Mouse (Mus musculus): ENCODE measurements at regions not wholly inside any gene's neighbourhood (a gene's known extent, or its start where the extent isn't known, plus 50 kb on each side); places are given as distances from the start of the nearest gene placed in this dataset.

DNA sequence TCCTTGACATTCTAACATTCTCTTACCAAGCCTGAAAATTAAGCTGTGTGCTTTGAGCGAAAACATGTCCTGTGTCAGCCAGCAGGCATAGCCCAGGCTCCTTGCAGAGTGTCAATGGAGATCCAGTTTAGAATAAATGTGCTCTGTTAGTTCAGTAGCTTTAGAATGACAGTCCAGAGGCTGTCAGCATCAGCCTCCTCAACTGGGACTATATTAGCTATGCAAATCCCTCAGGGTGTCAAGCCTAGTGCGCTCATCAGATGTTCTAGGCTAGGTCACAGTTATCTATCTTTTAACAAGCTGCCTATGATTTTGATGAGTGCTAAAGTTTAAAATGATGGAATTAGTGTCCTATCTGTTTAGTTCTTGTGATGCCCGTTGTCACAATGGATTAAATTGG, 281.7 kb upstream of the Btbd3 start:
- 80% methylated on average over 3 of the region's 3 CpGs for whole genome bisulfite sequencing
- H3K9me3 ChIP-seq, result no peaks in the 10 kb centered on the region
- no peaks in the 10 kb centered on the region for H3K27me3 ChIP-seq
- no peak overlapping the region for H3K4me3 ChIP-seq (replicated peaks)
- H3K36me3 ChIP-seq, result no peaks in the 10 kb centered on the region
- no peak overlapping the region for H3K27ac ChIP-seq
- ATAC-seq (ENCODE audit: insufficient number of reproducible peaks, insufficient read depth, low FRiP score, low TSS enrichment, low read depth), result no peak
- H3K4me1 ChIP-seq (replicated peaks), result no peaks in the 10 kb centered on the region
- no peak overlapping the region for H3K9ac ChIP-seq (replicated peaks)
- no peak overlapping the region for H3K4me2 ChIP-seq

DNA sequence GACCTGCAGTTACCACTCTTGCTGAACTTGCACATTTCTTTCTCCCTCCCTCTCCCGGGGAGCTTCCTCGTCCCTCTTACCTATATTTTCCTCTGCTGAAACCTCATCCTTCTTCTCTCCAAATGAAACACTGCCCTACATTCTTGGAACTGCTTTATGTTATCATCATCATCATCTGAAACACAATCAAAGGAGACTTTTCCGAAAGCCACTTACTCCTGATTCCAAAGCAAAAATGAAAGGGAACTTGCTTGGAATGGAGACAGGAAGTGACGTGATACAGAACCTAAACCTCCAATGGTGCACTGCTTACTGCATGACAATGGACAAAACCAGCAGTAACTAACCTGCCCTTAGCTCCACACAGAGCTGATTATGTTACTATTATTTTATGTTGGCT, 287.2 kb upstream of the Btbd3 start:
- Histone ChIP-seq H3K27me3 (no peaks in the 10 kb centered on the region), H3K36me3 (no peaks in the 10 kb centered on the region), H3K4me2 (no peak overlapping the region), H3K4me1 (replicated peaks) (no peaks in the 10 kb centered on the region), H3K4me3 (replicated peaks) (no peak overlapping the region), H3K9me3 (no peaks in the 10 kb centered on the region), H3K9ac (replicated peaks) (no peak overlapping the region), H3K27ac (no peak overlapping the region)
- no peak for ATAC-seq (ENCODE audit: insufficient number of reproducible peaks, insufficient read depth, low FRiP score, low TSS enrichment, low read depth)
- WGBS, result 82% methylated on average over 4 of the region's 4 CpGs

DNA sequence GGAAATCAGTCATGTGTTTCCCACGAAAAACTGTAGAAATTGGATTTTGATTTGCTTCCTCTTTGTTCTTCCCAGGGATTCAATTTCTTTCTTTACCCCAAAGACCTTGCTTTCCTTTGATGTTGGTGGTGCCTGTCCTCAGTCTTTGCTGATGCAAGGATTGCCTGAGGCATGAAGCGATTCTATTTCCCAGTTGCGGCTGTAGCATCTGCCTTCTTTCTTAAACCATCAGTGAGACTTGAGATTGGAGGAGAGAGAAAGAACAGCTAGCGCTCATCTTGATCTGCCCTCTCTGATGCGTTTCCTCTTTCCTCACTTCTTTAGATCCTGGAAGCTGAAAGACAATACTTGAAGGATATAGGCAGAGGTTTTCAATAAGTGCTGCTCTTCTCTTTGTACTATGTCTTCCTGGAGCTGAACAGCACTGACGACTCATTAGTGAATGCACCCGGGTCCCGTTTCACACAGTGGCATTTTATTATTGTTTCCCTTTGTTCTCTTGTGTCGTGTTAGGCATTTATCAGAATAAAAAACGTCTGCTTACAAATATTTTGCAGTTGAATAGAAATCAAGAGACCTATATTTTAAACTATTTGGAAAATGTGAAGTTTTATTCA, 289.8 kb upstream of the Btbd3 start:
- Histone ChIP-seq H3K4me1 (replicated peaks) (no peaks in the 10 kb centered on the region), H3K36me3 (no peaks in the 10 kb centered on the region), H3K9ac (replicated peaks) (no peak overlapping the region), H3K4me2 (no peak overlapping the region), H3K4me3 (replicated peaks) (no peak overlapping the region), H3K27me3 (no peaks in the 10 kb centered on the region), H3K9me3 (no peaks in the 10 kb centered on the region), H3K27ac (no peak overlapping the region)
- WGBS, result 59% methylated on average over 10 of the region's 10 CpGs
- no peak for ATAC-seq (ENCODE audit: insufficient number of reproducible peaks, insufficient read depth, low FRiP score, low TSS enrichment, low read depth)

DNA sequence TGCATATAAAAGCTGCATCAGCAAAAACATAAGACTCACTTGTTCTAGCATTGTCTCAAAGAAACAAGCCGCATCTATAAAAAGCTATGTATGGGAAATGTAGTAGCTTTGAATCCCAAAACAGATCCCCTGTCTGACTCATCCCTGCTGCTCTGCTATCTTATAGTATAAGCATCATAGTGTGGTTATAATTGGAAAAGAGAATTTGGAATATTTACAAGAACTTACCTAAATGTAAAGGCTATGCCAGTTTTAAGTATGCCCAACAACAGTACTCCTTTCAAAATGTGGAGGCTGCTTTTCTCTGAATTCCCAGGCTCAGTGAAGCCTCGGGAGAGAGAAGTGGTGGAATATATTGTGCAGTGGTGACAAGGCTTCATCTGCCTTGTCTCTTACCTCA, 301.5 kb upstream of the Btbd3 start:
- Histone ChIP-seq H3K36me3 (no peaks in the 10 kb centered on the region), H3K4me2 (no peak overlapping the region), H3K27me3 (no peaks in the 10 kb centered on the region), H3K27ac (no peak overlapping the region), H3K9ac (replicated peaks) (no peak overlapping the region), H3K4me3 (replicated peaks) (no peak overlapping the region), H3K9me3 (no peaks in the 10 kb centered on the region), H3K4me1 (replicated peaks) (no peaks in the 10 kb centered on the region)
- 90% methylated on average over 2 of the region's 2 CpGs for WGBS
- ATAC-seq (ENCODE audit: insufficient number of reproducible peaks, insufficient read depth, low FRiP score, low TSS enrichment, low read depth), result no peak

DNA sequence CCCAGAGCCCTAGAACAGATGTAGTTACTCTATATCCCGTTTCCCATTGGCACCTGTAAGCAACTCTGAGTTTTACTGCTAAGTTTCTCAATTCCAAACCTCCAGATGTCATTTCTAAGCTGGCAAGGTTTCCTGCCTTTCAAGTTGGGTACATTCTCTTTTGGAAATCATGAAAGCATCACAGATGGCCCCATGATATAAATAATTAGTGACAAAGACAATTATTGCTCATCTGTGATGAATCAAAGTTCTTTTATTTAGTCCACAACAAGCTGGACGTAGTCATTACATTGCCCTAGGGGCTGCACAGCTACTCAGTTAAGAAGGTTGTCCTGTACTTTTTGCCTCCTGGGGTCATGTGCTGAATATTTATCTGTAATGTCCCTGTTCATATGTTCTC, 303.2 kb upstream of the Btbd3 start:
- Histone ChIP-seq H3K9ac (replicated peaks) (no peak overlapping the region), H3K36me3 (no peaks in the 10 kb centered on the region), H3K4me1 (replicated peaks) (no peaks in the 10 kb centered on the region), H3K4me2 (no peak overlapping the region), H3K4me3 (replicated peaks) (no peak overlapping the region), H3K27me3 (no peaks in the 10 kb centered on the region), H3K9me3 (no peaks in the 10 kb centered on the region), H3K27ac (no peak overlapping the region)
- no peak for ATAC-seq (ENCODE audit: insufficient number of reproducible peaks, insufficient read depth, low FRiP score, low TSS enrichment, low read depth)
- 65% methylated on average over 2 of the region's 2 CpGs for WGBS

DNA sequence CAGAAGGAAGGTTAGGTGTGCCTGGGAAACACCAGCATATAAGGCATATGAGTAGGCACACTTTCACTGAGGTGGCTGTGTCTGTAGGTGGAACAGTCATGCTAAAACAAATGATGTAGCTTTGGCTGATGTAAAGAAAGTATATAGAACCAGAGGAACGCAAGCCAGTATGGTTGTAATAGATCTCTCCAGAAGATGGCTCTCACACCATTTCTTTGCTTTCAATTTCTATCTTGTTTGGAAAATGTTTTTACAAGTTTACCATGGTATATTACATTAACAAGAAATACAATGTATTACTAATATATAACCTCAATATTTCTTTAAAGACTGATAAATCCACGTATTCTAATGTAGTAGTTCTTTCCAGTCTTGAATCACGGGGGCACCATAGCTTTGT, 304.4 kb upstream of the Btbd3 start:
- Histone ChIP-seq H3K27ac (no peak overlapping the region), H3K4me2 (no peak overlapping the region), H3K9me3 (no peaks in the 10 kb centered on the region), H3K4me1 (replicated peaks) (no peaks in the 10 kb centered on the region), H3K36me3 (no peaks in the 10 kb centered on the region), H3K9ac (replicated peaks) (no peak overlapping the region), H3K27me3 (no peaks in the 10 kb centered on the region), H3K4me3 (replicated peaks) (no peak overlapping the region)
- ATAC-seq (ENCODE audit: insufficient number of reproducible peaks, insufficient read depth, low FRiP score, low TSS enrichment, low read depth), result no peak
- 86% methylated on average over 3 of the region's 3 CpGs for WGBS

DNA sequence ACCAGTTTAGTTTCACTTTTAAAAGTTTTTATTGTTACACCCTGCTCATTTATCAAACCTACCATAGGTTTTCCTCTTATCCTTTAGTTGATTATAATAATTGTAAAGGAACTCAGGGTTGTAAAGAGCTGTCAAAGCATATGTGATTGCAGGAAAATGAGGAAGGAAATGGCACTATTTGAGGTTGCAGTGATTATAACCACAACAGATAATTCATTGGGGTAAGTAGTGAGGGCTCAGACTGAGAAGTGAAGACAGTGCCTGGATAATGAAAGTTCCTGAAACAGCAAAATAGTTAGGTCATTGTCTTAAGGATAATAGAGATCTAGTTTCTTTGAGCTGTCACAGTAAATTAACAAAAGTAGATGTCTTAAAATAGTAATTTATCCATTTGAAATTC, 305.4 kb upstream of the Btbd3 start:
- Histone ChIP-seq H3K9me3 (no peaks in the 10 kb centered on the region), H3K4me3 (replicated peaks) (no peak overlapping the region), H3K27me3 (no peaks in the 10 kb centered on the region), H3K36me3 (no peaks in the 10 kb centered on the region), H3K4me2 (no peak overlapping the region), H3K27ac (no peak overlapping the region), H3K4me1 (replicated peaks) (no peaks in the 10 kb centered on the region), H3K9ac (replicated peaks) (no peak overlapping the region)
- no peak for ATAC-seq (ENCODE audit: insufficient number of reproducible peaks, insufficient read depth, low FRiP score, low TSS enrichment, low read depth)

DNA sequence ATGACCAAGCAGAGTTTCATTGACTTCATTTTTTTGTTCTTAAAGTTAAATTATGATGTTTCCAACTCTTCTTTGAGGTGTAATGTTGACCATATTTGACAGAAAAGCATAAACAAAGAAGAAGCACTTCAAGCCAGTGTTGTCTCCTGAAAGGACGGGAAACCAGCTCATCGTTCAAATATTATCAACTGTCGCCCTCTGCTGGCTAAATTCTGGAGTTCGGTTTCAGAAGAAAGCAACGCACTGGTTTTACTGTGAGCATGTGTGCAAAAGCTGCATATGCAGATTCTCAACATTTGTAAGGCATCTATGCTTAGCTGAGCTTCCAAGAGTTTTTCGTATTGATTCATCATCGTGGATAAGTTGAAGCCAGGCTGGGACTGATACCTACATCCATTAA, 313.6 kb upstream of the Btbd3 start:
- Histone ChIP-seq H3K4me1 (replicated peaks) (no peaks in the 10 kb centered on the region), H3K27ac (no peak overlapping the region), H3K9me3 (no peaks in the 10 kb centered on the region), H3K9ac (replicated peaks) (no peak overlapping the region), H3K27me3 (no peaks in the 10 kb centered on the region), H3K36me3 (no peaks in the 10 kb centered on the region), H3K4me2 (no peak overlapping the region), H3K4me3 (replicated peaks) (no peak overlapping the region)
- no peak for ATAC-seq (ENCODE audit: insufficient number of reproducible peaks, insufficient read depth, low FRiP score, low TSS enrichment, low read depth)
- WGBS, result 4% methylated on average over 7 of the region's 7 CpGs

DNA sequence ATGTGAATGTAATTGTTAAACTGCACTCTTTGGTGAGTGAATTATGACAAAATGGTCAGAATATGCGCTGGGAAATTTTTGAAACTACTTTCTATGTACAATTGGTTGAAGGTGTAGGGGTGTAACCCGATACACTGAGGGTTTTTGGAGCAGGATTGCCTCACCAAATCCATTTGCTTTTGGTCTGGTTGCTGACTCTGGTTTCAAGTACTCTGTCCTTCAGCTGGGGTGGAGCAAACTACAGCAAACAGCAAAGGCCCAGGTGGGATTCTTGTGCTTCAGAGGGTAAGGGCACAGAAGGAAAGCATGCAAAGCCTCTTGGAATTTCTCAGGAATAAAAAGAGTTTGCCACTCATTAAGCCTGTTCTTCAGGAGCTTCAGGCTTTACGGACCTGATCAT, 316.8 kb upstream of the Btbd3 start:
- Histone ChIP-seq H3K4me2 (no peak overlapping the region), H3K27me3 (no peaks in the 10 kb centered on the region), H3K27ac (no peak overlapping the region), H3K36me3 (no peaks in the 10 kb centered on the region), H3K4me1 (replicated peaks) (no peaks in the 10 kb centered on the region), H3K9me3 (no peaks in the 10 kb centered on the region), H3K4me3 (replicated peaks) (no peak overlapping the region), H3K9ac (replicated peaks) (no peak overlapping the region)
- 64% methylated on average over 3 of the region's 3 CpGs for WGBS
- no peak for ATAC-seq (ENCODE audit: insufficient number of reproducible peaks, insufficient read depth, low FRiP score, low TSS enrichment, low read depth)

DNA sequence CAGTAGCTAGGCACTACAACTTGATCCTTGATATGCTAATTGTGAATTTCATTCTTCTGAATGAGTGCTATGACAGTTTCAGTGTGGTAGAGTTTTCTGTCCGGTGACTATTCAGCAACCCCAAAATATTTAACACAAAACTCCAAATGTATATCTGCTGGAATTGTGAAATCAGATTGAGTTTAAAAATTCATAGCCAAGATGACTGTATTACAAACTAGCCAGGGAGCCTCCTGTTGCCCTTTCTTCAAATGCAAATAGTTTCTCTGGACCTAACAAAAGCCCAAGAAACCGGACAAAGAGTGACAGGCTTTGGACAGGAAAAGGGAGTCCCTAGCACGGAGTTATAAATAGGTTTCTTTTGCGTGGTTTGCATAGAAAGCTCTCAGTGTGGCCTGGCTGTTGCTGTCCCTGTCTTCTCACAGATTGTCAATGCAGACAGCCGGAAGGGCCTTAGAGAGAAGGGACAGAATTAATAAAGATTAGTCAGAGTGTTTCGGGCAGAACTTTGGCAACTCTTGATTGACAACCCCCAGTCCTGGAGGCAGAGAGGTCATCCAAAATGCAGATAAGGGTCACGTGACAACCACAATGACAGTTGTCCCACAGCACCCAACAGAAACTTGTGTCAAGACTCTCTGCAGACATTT, 317.4 kb upstream of the Btbd3 start:
- Histone ChIP-seq H3K27ac (no peak overlapping the region), H3K4me3 (replicated peaks) (no peak overlapping the region), H3K9ac (replicated peaks) (no peak overlapping the region), H3K4me1 (replicated peaks) (no peaks in the 10 kb centered on the region), H3K9me3 (no peaks in the 10 kb centered on the region), H3K36me3 (no peaks in the 10 kb centered on the region), H3K4me2 (no peak overlapping the region), H3K27me3 (no peaks in the 10 kb centered on the region)
- no peak for ATAC-seq (ENCODE audit: insufficient number of reproducible peaks, insufficient read depth, low FRiP score, low TSS enrichment, low read depth)
- 81% methylated on average over 7 of the region's 7 CpGs for WGBS

DNA sequence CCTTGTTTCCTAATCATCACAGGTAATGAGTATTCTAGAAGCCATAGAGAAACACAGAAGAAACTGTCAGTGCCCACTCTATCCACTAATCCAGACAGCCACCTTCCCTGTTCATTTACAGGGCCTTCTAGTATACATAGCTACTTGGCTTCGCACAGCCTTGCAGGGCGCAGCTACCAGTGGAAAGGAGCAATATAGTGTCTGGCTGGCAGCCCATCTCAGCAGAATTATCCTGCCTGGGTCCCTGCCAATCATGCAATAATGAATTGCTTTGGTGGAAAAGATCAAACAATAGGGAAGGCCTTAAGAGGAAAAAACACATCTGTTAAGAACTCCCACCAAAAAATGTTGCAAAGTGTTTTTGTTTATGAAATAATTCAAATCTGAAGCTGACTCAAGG, 319.8 kb upstream of the Btbd3 start:
- H3K9ac ChIP-seq (replicated peaks), result no peak overlapping the region

DNA sequence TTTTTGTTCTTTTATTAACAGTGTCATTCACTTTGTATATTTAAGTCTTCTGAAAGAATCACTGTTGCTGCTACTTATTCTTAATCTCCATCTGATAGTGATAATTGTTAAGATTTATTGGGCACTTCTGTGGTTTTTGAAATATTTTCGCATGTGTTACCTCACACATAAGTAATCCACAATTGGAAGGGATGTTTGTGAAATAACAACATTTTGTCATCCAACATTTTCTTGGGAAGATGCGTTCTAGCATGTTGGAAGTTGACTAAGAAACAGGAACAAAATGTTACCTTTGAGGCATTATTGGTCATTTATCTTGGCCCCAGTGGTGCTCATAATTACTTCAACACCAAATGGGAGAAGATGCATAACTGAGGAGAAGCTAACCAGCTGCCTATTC, 323.4 kb upstream of the Btbd3 start:
- Histone ChIP-seq H3K4me3 (replicated peaks) (no peak overlapping the region), H3K9me3 (no peaks in the 10 kb centered on the region), H3K27ac (no peak overlapping the region), H3K4me1 (replicated peaks) (no peaks in the 10 kb centered on the region), H3K36me3 (no peaks in the 10 kb centered on the region), H3K4me2 (no peak overlapping the region), H3K27me3 (no peaks in the 10 kb centered on the region), H3K9ac (replicated peaks) (no peak overlapping the region)
- no peak for ATAC-seq (ENCODE audit: insufficient number of reproducible peaks, insufficient read depth, low FRiP score, low TSS enrichment, low read depth)
- WGBS, result 91% methylated on average over 2 of the region's 2 CpGs

More for the DNA sequence above, 319.8 kb upstream of the Btbd3 start:
- no peak overlapping the region for H3K4me2 ChIP-seq
- H3K27ac ChIP-seq, result no peak overlapping the region
- H3K36me3 ChIP-seq, result no peaks in the 10 kb centered on the region
- no peaks in the 10 kb centered on the region for H3K9me3 ChIP-seq
- ATAC-seq (ENCODE audit: insufficient number of reproducible peaks, insufficient read depth, low FRiP score, low TSS enrichment, low read depth), result no peak
- H3K27me3 ChIP-seq, result no peaks in the 10 kb centered on the region
- no peaks in the 10 kb centered on the region for H3K4me1 ChIP-seq (replicated peaks)
- WGBS, result 79% methylated on average over 2 of the region's 2 CpGs
- no peak overlapping the region for H3K4me3 ChIP-seq (replicated peaks)
